Mouse (Mus musculus): ENCODE measurements at regions not wholly inside any gene's neighbourhood (a gene's known extent, or its start where the extent isn't known, plus 50 kb on each side); places are given as distances from the start of the nearest gene placed in this dataset.

GRCm38 (mm10) chr4:82234443-82234842 is 471.1 kb downstream of the Nfib start:
- Histone ChIP-seq H3K4me1 (no peaks in the 10 kb centered on the region), H3K27me3 (no peaks in the 10 kb centered on the region), H3K36me3 (no peaks in the 10 kb centered on the region), H3K9me3 (replicated peaks) (peaks cover 12% of the 10 kb centered on the region), H3K4me3 (no peak overlapping the region), H3K9ac (no peak overlapping the region), H3K4me2 (replicated peaks) (no peak overlapping the region), H3K27ac (no peak overlapping the region)
- 78% methylated on average over 5 of the region's 5 CpGs for WGBS
- no peak for ATAC-seq (ENCODE audit: low FRiP score)

DNA sequence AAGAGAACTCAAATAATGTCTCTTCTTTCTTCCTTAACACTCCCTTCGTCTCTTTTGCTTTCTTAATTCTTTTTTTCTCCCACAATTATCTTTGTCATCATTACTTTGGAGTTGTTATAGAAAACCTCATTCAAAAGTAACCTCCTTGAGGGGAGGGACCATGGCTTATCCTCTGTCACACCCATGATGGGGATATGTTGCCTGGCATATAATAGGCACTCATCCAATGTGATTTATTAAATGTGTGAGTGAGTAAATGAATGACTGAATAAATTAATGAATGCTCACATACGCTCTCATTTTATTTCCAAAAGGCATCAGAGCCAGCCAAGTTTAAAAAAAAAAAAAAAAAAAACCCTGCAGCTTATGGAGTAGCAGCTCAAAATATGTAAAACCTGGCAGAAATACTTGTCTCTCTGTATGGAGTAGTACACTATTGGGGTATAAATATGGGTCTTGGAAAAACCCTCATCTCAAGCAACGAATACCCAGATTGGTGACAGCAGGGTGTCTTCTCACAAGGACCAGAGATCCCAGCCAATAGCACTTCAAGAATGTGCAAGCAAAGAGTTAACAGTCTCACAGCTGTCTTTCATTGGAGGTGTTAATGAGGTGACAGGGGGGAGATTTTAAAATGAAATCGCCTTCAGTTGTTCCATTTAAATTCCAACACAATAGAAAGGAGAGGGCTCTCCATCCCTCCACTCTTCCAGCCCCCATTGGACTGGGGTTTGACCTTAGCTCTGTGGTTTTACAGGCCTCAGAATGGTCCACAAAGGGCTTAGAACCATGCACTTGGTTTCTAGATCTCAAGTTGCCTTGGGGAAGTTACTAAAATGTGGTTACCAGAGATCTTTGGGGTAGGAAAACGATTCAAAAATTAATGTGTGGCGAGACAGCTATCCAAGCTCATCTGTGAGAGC is 479.1 kb downstream of the Nfib start:
- no peak overlapping the region for H3K27ac ChIP-seq

GRCm38 (mm10) chr4:82220724-82221123 is 484.8 kb downstream of the Nfib start:
- H3K27me3 ChIP-seq, result no peaks in the 10 kb centered on the region
- no peaks in the 10 kb centered on the region for H3K9me3 ChIP-seq (replicated peaks)
- no peaks in the 10 kb centered on the region for H3K36me3 ChIP-seq
- no peak for ATAC-seq (ENCODE audit: low FRiP score)
- H3K9ac ChIP-seq, result no peak overlapping the region
- WGBS, result 30% methylated on average over 8 of the region's 8 CpGs
- H3K4me1 ChIP-seq, result peaks cover 13% of the 10 kb centered on the region
- H3K4me3 ChIP-seq, result no peak overlapping the region
- no peak overlapping the region; the same call in 1 of the 2 replicates for H3K27ac ChIP-seq
- no peak overlapping the region for H3K4me2 ChIP-seq (replicated peaks)

More for the DNA sequence above, 479.1 kb downstream of the Nfib start:
- Histone ChIP-seq H3K27me3 (no peaks in the 10 kb centered on the region), H3K4me1 (no peaks in the 10 kb centered on the region), H3K9ac (no peak overlapping the region), H3K36me3 (no peaks in the 10 kb centered on the region), H3K9me3 (replicated peaks) (no peaks in the 10 kb centered on the region), H3K4me2 (replicated peaks) (no peak overlapping the region), H3K4me3 (no peak overlapping the region)
- no peak for ATAC-seq (ENCODE audit: low FRiP score)
- 68% methylated on average over 6 of the region's 6 CpGs for WGBS

- peak overlapping the region; percentile 62 for H3K27ac ChIP-seq
- ATAC-seq (ENCODE audit: low FRiP score), result no peak; the same call in 1 of the 2 replicates
- no peak overlapping the region for H3K9ac ChIP-seq
- H3K4me2 ChIP-seq (replicated peaks), result no peak overlapping the region
- H3K4me1 ChIP-seq, result peaks cover 13% of the 10 kb centered on the region
- H3K4me3 ChIP-seq, result no peak overlapping the region
- no peaks in the 10 kb centered on the region for H3K36me3 ChIP-seq
- H3K27me3 ChIP-seq, result no peaks in the 10 kb centered on the region
- no peaks in the 10 kb centered on the region for H3K9me3 ChIP-seq (replicated peaks)
- 73% methylated on average over 7 of the region's 7 CpGs for whole genome bisulfite sequencing
Observed at GRCm38 (mm10) chr4:82220120-82220714, 485.3 kb downstream of the Nfib start.

DNA sequence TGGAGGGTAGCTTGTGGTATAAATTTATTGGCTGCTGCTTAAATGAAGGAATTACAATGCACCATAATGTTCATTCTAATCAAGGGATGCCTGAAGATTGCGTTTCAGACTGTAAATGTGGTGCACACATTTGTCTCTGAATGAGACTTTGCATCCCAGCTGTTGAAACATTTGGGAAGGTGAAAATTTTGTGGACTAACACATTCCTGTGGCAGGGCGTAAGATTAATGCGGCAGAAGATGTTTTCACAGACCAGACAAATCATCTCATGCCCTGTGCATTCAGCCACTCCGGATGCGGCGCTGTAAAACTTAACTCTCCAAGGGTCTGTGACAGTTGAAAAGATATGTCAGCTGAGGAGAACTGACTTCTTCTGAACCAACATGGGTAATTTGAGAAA is 486.9 kb downstream of the Nfib start:
- Histone ChIP-seq H3K9ac (no peak overlapping the region), H3K9me3 (replicated peaks) (no peaks in the 10 kb centered on the region), H3K27ac (no peak overlapping the region), H3K27me3 (no peaks in the 10 kb centered on the region), H3K4me2 (replicated peaks) (no peak overlapping the region), H3K36me3 (no peaks in the 10 kb centered on the region), H3K4me3 (no peak overlapping the region), H3K4me1 (peaks cover 13% of the 10 kb centered on the region)
- WGBS, result 79% methylated on average over 6 of the region's 6 CpGs
- ATAC-seq (ENCODE audit: low FRiP score), result no peak

DNA sequence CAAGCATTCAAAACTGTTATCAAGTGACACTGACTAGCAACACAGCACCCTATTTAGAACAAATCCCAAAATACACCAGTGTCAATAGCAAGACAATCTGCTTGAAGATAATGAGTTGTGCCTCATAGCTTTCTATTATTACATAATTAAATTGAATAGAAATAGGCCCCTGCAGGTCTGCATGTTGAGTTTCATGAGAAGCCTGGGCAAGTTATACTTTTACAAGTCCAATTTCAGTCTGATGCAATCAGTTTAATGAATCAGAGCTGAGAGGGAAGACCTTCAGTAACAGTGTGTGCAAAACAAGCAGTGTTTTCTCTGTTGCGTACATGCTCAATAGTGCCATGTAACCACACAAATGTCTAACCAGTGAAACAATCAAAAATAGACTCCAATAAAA is 498.5 kb downstream of the Nfib start:
- Histone ChIP-seq H3K36me3 (no peaks in the 10 kb centered on the region), H3K27ac (no peak overlapping the region), H3K27me3 (no peaks in the 10 kb centered on the region), H3K4me2 (replicated peaks) (no peak overlapping the region), H3K9me3 (replicated peaks) (no peaks in the 10 kb centered on the region), H3K4me1 (no peaks in the 10 kb centered on the region), H3K9ac (no peak overlapping the region), H3K4me3 (no peak overlapping the region)
- WGBS, result 97% methylated on average over 1 of the region's 1 CpGs
- ATAC-seq (ENCODE audit: low FRiP score), result no peak

DNA sequence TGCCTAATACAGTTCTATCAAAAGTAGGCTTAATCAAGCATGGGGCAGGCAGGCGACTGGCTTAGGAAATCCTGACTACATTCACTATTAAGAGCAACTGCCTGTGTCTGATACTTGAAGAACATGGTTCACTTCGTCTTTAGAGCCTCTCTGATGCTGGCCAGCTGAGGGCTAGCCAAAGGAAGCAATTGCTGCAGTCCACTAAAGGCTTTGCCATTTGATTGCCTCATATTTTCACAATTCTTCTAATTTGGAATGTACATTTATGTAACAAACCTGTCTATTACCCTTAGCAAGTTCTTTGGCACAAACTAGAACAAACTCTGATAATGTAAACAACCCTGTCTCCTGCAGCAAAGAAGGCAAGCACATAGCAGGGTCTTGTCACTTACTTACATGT is 505.2 kb downstream of the Nfib start:
- no peak overlapping the region for H3K27ac ChIP-seq
- no peaks in the 10 kb centered on the region for H3K9me3 ChIP-seq (replicated peaks)
- H3K4me3 ChIP-seq, result no peak overlapping the region
- H3K4me1 ChIP-seq, result no peaks in the 10 kb centered on the region
- H3K4me2 ChIP-seq (replicated peaks), result no peak overlapping the region
- no peak overlapping the region for H3K9ac ChIP-seq
- no peak for ATAC-seq (ENCODE audit: low FRiP score)
- WGBS, result 76% methylated on average over 2 of the region's 2 CpGs
- H3K27me3 ChIP-seq, result no peaks in the 10 kb centered on the region
- H3K36me3 ChIP-seq, result no peaks in the 10 kb centered on the region

DNA sequence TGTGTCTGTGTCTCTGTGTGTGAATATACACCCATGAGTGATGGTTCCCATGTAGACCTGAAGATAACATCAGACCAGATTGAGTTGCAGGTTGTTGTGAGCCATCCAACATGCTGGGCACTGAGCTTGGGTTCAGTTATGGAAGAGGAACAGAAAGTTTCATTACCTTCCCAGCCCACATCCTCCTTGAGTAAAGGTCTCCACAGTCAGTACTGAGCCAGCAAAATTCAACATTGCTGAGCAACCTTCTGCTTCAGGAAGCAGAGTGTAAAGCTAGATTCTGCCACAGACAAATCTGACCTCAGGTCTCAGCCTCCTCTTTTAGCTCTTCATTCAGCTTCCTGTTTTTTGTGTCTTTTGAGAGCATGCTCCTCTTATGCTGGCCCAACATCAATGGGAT is 506.4 kb downstream of the Nfib start:
- no peak overlapping the region for H3K4me3 ChIP-seq
- no peaks in the 10 kb centered on the region for H3K9me3 ChIP-seq (replicated peaks)
- H3K27ac ChIP-seq, result no peak overlapping the region
- ATAC-seq (ENCODE audit: low FRiP score), result no peak
- H3K36me3 ChIP-seq, result no peaks in the 10 kb centered on the region
- no peaks in the 10 kb centered on the region for H3K4me1 ChIP-seq
- H3K27me3 ChIP-seq, result no peaks in the 10 kb centered on the region
- H3K4me2 ChIP-seq (replicated peaks), result no peak overlapping the region
- H3K9ac ChIP-seq, result no peak overlapping the region

DNA sequence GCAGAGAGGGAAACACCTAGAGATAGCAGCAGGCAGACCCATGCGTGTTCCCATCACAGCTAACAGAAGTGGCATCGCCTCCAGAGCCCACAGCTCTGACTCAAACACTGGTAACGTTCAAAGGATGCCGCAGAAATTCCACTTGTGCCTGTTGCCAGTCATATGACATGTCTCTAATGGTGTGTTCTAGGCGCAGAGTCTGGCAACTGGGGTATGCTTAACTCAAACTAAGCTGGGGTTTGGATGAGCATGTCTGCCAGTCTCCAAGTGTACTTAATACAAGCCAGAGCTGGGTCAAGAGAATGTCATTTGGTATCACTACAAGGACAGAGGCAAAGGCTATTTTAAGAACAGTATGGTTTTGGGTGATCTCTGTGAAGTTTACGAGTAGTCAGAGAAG is 507.9 kb downstream of the Nfib start:
- Histone ChIP-seq H3K36me3 (no peaks in the 10 kb centered on the region), H3K27ac (no peak overlapping the region), H3K4me3 (no peak overlapping the region), H3K27me3 (no peaks in the 10 kb centered on the region), H3K4me1 (no peaks in the 10 kb centered on the region), H3K9me3 (replicated peaks) (no peaks in the 10 kb centered on the region), H3K9ac (no peak overlapping the region), H3K4me2 (replicated peaks) (no peak overlapping the region)
- no peak for ATAC-seq (ENCODE audit: low FRiP score)
- WGBS, result 87% methylated on average over 6 of the region's 6 CpGs

GRCm38 (mm10) chr4:82196024-82196647 is 509.4 kb downstream of the Nfib start:
- ATAC-seq (ENCODE audit: low FRiP score), result no peak
- H3K9me3 ChIP-seq (replicated peaks), result no peaks in the 10 kb centered on the region
- H3K9ac ChIP-seq, result no peak overlapping the region
- WGBS, result 73% methylated on average over 6 of the region's 6 CpGs
- no peaks in the 10 kb centered on the region for H3K36me3 ChIP-seq
- H3K4me1 ChIP-seq, result no peaks in the 10 kb centered on the region
- no peak overlapping the region for H3K4me2 ChIP-seq (replicated peaks)
- no peak overlapping the region for H3K27ac ChIP-seq
- H3K4me3 ChIP-seq, result no peak overlapping the region
- no peaks in the 10 kb centered on the region for H3K27me3 ChIP-seq

GRCm38 (mm10) chr4:82193905-82194304 is 511.6 kb downstream of the Nfib start:
- ATAC-seq (ENCODE audit: low FRiP score), result no peak
- Histone ChIP-seq H3K4me3 (no peak overlapping the region), H3K4me1 (no peaks in the 10 kb centered on the region), H3K36me3 (no peaks in the 10 kb centered on the region), H3K27me3 (no peaks in the 10 kb centered on the region), H3K4me2 (replicated peaks) (no peak overlapping the region), H3K9me3 (replicated peaks) (no peaks in the 10 kb centered on the region), H3K27ac (no peak overlapping the region), H3K9ac (no peak overlapping the region)
- WGBS, result 83% methylated on average over 5 of the region's 5 CpGs

- Histone ChIP-seq H3K36me3 (no peaks in the 10 kb centered on the region), H3K27me3 (no peaks in the 10 kb centered on the region), H3K9me3 (replicated peaks) (no peaks in the 10 kb centered on the region), H3K27ac (no peak overlapping the region), H3K4me3 (no peak overlapping the region), H3K4me1 (no peaks in the 10 kb centered on the region), H3K4me2 (replicated peaks) (no peak overlapping the region), H3K9ac (no peak overlapping the region)
- WGBS, result 97% methylated on average over 3 of the region's 3 CpGs
- no peak for ATAC-seq (ENCODE audit: low FRiP score)
Observed at GRCm38 (mm10) chr4:82186892-82187291, 518.7 kb downstream of the Nfib start.

Measured in hindbrain, embryonic 12.5 days (tissue).